Mouse (Mus musculus) liver, embryonic 14 days (tissue): ENCODE results near the gene Lelp1. TPM values are rescaled to one million over a fixed set of nuclear protein-coding genes. Genes with fewer than 3 reads are reported as not detected.

Experiments
- polyA plus RNA-seq: library from polyadenylated mRNA; depleted of rRNA; stranded (reverse); fragments of >200 nt; gene quantifications from 2 replicates; pipeline ENCODE4 v1.2.3, GENCODE M21; 2012; rRNA removed

The Lelp1 gene
- polyA plus RNA-seq, result not detected in 2 replicates

DNA sequence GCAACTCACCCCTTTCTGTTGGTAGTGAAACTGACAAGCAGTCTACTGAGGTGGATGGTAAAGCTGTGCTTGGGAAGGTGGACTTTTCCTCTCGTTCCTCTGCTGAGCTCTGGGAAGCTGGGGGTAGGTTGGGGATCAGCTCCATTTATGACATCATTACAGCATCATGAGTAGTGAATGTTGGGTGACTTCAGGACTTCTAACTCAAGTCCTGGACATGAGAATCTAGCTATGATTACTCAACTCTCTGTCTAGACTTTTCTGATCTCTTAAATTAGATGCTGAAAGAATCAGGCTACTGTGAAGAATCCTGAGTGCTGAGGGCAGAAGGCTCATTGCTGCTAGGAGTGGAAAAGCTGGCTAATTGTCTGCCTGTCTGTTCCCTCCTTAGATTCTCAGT is at the start of gene Lelp1:
Lelp1 (minus strand) TSS at position 101 of the 400 bp plus-strand sequence.

DNA sequence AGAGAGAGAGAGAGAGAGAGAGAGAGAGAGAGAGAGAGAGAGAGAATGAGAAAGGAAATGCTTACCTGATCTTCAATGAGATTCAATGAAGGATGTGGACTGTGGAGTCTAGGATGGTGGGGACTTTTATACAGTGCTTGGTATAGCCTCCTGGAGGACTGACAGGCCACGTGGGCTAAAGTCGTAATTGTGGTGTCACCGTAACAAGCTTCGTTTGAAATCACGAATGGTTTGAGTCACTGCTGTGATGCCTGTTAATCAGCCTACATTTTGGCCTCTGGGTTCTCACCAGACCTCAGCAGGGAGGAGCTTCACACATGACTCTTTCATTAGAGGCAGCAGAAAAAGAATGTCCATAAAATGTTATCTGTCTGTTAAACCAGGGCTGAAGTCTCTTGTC is 18.7 kb downstream of the Lelp1 start, which contains the start of gene Prr9:
Prr9 (minus strand) TSS at position 101 of the 400 bp plus-strand sequence.

Other genes with a start within 250 kb of the Lelp1 start
- not detected in 2 replicates for gene Pglyrp3, start 128.2 kb downstream of the Lelp1 start, polyA plus RNA-seq
- gene Lor, start 59.6 kb downstream of the Lelp1 start, polyA plus RNA-seq, result 0.03 TPM in 2 replicates
- gene Prr9, start 18.8 kb downstream of the Lelp1 start, polyA plus RNA-seq, result not detected in 2 replicates
- not detected in 2 replicates for gene Sprr2a1, start 73.1 kb upstream of the Lelp1 start, polyA plus RNA-seq
- gene Sprr2a2, start 73.2 kb upstream of the Lelp1 start, polyA plus RNA-seq, result 0.19 and 0.24 TPM in 2 replicates
- gene Sprr2a3, start 142.7 kb upstream of the Lelp1 start, polyA plus RNA-seq, result not detected in 2 replicates
- not detected in 2 replicates for gene Sprr2b, start 173.9 kb upstream of the Lelp1 start, polyA plus RNA-seq
- not detected in 2 replicates for gene Sprr2d, start 196.4 kb upstream of the Lelp1 start, polyA plus RNA-seq
- gene Sprr2e, start 209.4 kb upstream of the Lelp1 start, polyA plus RNA-seq, result not detected in 2 replicates
- gene Sprr2f, start 222.4 kb upstream of the Lelp1 start, polyA plus RNA-seq, result not detected in 2 replicates
- gene Sprr2h, start 242.9 kb upstream of the Lelp1 start, polyA plus RNA-seq, result not detected in 2 replicates